8 mouse cellular contexts compared by ENCODE assay signal in genomic region chr11:99131463-99131840, GRCm38 (mm10). TPM values are rescaled to one million over a fixed set of nuclear protein-coding genes. Genes with fewer than 3 reads are reported as not detected.
DNase-seq lines count a peak whose midpoint lies in the region; ATAC-seq and TF ChIP-seq lines count a peak whose summit lies in the region.
"Had no signal": no experiment of that assay in that cellular context is flagged by ENCODE, and none has a peak within 500 bp of the region (broad histone marks: within the 10 kb centered on the region; RNA-seq: fewer than 3 reads in every experiment).

No protein-coding gene starts in this region.

- H3K36me3 ChIP-seq in lung, embryonic 14.5 days (ENCODE audit: insufficient read depth), result no peaks in the 10 kb centered on the region
- H3K36me3 ChIP-seq in embryonic facial prominence, embryonic 12.5 days, result no peaks in the 10 kb centered on the region
- H3K36me3 ChIP-seq in midbrain, postnatal 0 days (ENCODE audit: insufficient read depth, low read length), result no peaks in the 10 kb centered on the region

- 0 out of 2 replicates have a peak overlapping the region, but pooled peaks have one; percentile 16 for H3K4me3 ChIP-seq in lung, embryonic 14.5 days (ENCODE audit: low read depth, low read length)
- H3K4me3 ChIP-seq in embryonic facial prominence, embryonic 12.5 days, result no peak overlapping the region; the same call in 1 of the 2 replicates
- no peak overlapping the region for H3K4me3 ChIP-seq in midbrain, postnatal 0 days (ENCODE audit: low read depth, low read length)
- H3K4me3 ChIP-seq: megakaryocyte, embryonic 14.5 days had no signal

- no peaks in the 10 kb centered on the region for H3K27me3 ChIP-seq in lung, embryonic 14.5 days (ENCODE audit: insufficient read depth, low read length)
- H3K27me3 ChIP-seq in embryonic facial prominence, embryonic 12.5 days, result no peaks in the 10 kb centered on the region
- H3K27me3 ChIP-seq in midbrain, postnatal 0 days (ENCODE audit: insufficient read depth, low read length), result no peaks in the 10 kb centered on the region

- 35% methylated on average over 12 of the region's 12 CpGs for WGBS in lung, embryonic 14.5 days
- WGBS in embryonic facial prominence, embryonic 12.5 days, result 37% methylated on average over 12 of the region's 12 CpGs
- WGBS in midbrain, postnatal 0 days, result 43% methylated on average over 12 of the region's 12 CpGs

- ATAC-seq in lung, embryonic 14.5 days (ENCODE audit: insufficient read depth), result no peak
- no peak for ATAC-seq in embryonic facial prominence, embryonic 12.5 days (ENCODE audit: insufficient number of reproducible peaks, insufficient read depth, low FRiP score, low TSS enrichment)
- no peak for ATAC-seq in midbrain, postnatal 0 days (ENCODE audit: low FRiP score)

- peaks cover 37% of the 10 kb centered on the region for H3K4me1 ChIP-seq in lung, embryonic 14.5 days (ENCODE audit: insufficient read depth)
- H3K4me1 ChIP-seq in embryonic facial prominence, embryonic 12.5 days, result peaks cover 63% of the 10 kb centered on the region
- H3K4me1 ChIP-seq in midbrain, postnatal 0 days (ENCODE audit: insufficient read depth, low read length), result peaks cover 7% of the 10 kb centered on the region

- H3K4me2 ChIP-seq in lung, embryonic 14.5 days, result peak overlapping the region; percentile 55
- H3K4me2 ChIP-seq in embryonic facial prominence, embryonic 12.5 days (replicated peaks), result peak overlapping the region; percentile 42; the same call in 1 of the 2 replicates
- peak overlapping the region; percentile 37 for H3K4me2 ChIP-seq in midbrain, postnatal 0 days (ENCODE audit: low read depth, low read length, poor library complexity, severe bottlenecking)

- DNase-seq in lung, embryonic 14.5 days, result no peak
- DNase-seq in lung, postnatal 25 days (ENCODE audit: low spot score), result no peak
- DNase-seq in induced T-regulatory cell, adult 2 months (ENCODE audit: low read depth), result peak; percentile 68
- DNase-seq in midbrain, postnatal 0 days (ENCODE audit: low spot score), result no peak
- DNase-seq in ovary, adult 18-20 months (ENCODE audit: low spot score), result no peak
- DNase-seq in kidney, adult 8-10 months, result no peak

- H3K9ac ChIP-seq in lung, embryonic 14.5 days, result peak overlapping the region; percentile 32; the same call in 1 of the 2 replicates
- no peak overlapping the region for H3K9ac ChIP-seq in embryonic facial prominence, embryonic 12.5 days
- H3K9ac ChIP-seq in midbrain, postnatal 0 days (replicated peaks; ENCODE audit: low read length, poor library complexity, severe bottlenecking), result no peak overlapping the region

- TF ChIP-seq CTCF in lung, embryonic 14.5 days (IDR thresholded peaks at IDR 0.05; ENCODE audit: low read depth), result no peak
- no peak for TF ChIP-seq CTCF in midbrain, postnatal 0 days (IDR thresholded peaks at IDR 0.05)

- no peaks in the 10 kb centered on the region for H3K9me3 ChIP-seq in lung, embryonic 14.5 days (ENCODE audit: low read depth, low read length)
- no peaks in the 10 kb centered on the region for H3K9me3 ChIP-seq in embryonic facial prominence, embryonic 12.5 days
- H3K9me3 ChIP-seq in midbrain, postnatal 0 days (ENCODE audit: low read length), result no peaks in the 10 kb centered on the region
- H3K9me3 ChIP-seq: megakaryocyte, embryonic 14.5 days had no signal

- H3K27ac ChIP-seq in lung, embryonic 14.5 days (ENCODE audit: low read depth), result no peak overlapping the region
- peak overlapping the region; percentile 92 for H3K27ac ChIP-seq in embryonic facial prominence, embryonic 12.5 days
- no peak overlapping the region for H3K27ac ChIP-seq in midbrain, postnatal 0 days (ENCODE audit: low read depth, low read length)

RNA-seq across cellular contexts. Expression of gene Ccr7, which starts 23.4 kb away (rescaled TPM):
- 0.30 and 0.45 TPM in 2 replicates for polyA plus RNA-seq in lung, embryonic 14.5 days (2014; fragmentation: Nextera tagmentation; extraction: Ambion mirVana)
- polyA plus RNA-seq in embryonic facial prominence, embryonic 12.5 days (2016; fragmentation: Nextera tagmentation; extraction: Ambion mirVana), result 0.81 TPM in 2 replicates
- not detected in 2 replicates for total RNA-seq in midbrain, postnatal 0 days (2014; rRNA removed)
- polyA plus RNA-seq in midbrain, postnatal 0 days (2015; fragmentation: Nextera tagmentation; extraction: Ambion mirVana), result not detected in 2 replicates

RNA-seq across cellular contexts. Expression of gene Tns4, which starts 42.3 kb away (rescaled TPM):
- polyA plus RNA-seq in lung, embryonic 14.5 days (2014; fragmentation: Nextera tagmentation; extraction: Ambion mirVana), result 0.39 and 0.47 TPM in 2 replicates
- 0.24 and 0.28 TPM in 2 replicates for polyA plus RNA-seq in embryonic facial prominence, embryonic 12.5 days (2016; fragmentation: Nextera tagmentation; extraction: Ambion mirVana)
- 0.38 TPM in 2 replicates for total RNA-seq in midbrain, postnatal 0 days (2014; rRNA removed)
- polyA plus RNA-seq in midbrain, postnatal 0 days (2015; fragmentation: Nextera tagmentation; extraction: Ambion mirVana), result 0.17 and 0.26 TPM in 2 replicates
